Comparison of ENCODE assay signal across 9 mouse cellular contexts in genomic region chr14:67608262-67608661, GRCm38 (mm10).
DNase-seq lines count a peak whose midpoint lies in the region; ATAC-seq and TF ChIP-seq lines count a peak whose summit lies in the region.
"Had no signal": no experiment of that assay in that cellular context is flagged by ENCODE, and none has a peak within 500 bp of the region (broad histone marks: within the 10 kb centered on the region; RNA-seq: fewer than 3 reads in every experiment).

No protein-coding gene starts in this region.

- peaks cover 45% of the 10 kb centered on the region for H3K27me3 ChIP-seq in megakaryocyte, embryonic 14.5 days (replicated peaks)
- H3K27me3 ChIP-seq in hindbrain, embryonic 16.5 days (replicated peaks; ENCODE audit: control insufficient read depth, insufficient read depth, low read length), result 0 out of 2 replicates have a peak, but pooled peaks cover 2% of the 10 kb centered on the region
- no peaks in the 10 kb centered on the region for H3K27me3 ChIP-seq in liver, embryonic 14.5 days (ENCODE audit: control insufficient read depth, insufficient read depth, low read length)

- 23% methylated on average over 20 of the region's 20 CpGs for WGBS in hindbrain, embryonic 16.5 days
- 19% methylated on average over 20 of the region's 20 CpGs for WGBS in liver, embryonic 14.5 days (ENCODE audit: insufficient replicate concordance)

- ATAC-seq in megakaryocyte, adult 5-6 weeks (ENCODE audit: poor library complexity, severe bottlenecking), result no peak
- ATAC-seq in hindbrain, embryonic 16.5 days, result 0 out of 2 replicates have a peak, but pooled peaks have one; percentile 42
- ATAC-seq in liver, embryonic 14.5 days (ENCODE audit: insufficient read depth), result no peak

- no peak overlapping the region for H3K27ac ChIP-seq in hindbrain, embryonic 16.5 days (ENCODE audit: low read depth, low read length)
- no peak overlapping the region for H3K27ac ChIP-seq in liver, embryonic 14.5 days
- H3K27ac ChIP-seq: macrophage had no signal

- H3K4me2 ChIP-seq in hindbrain, embryonic 16.5 days (ENCODE audit: low read length), result peak overlapping the region; percentile 55
- peak overlapping the region; percentile 9; the same call in 1 of the 2 replicates for H3K4me2 ChIP-seq in liver, embryonic 14.5 days (ENCODE audit: low read depth)

- H3K4me3 ChIP-seq in megakaryocyte, embryonic 14.5 days (replicated peaks), result peak overlapping the region; percentile 71
- H3K4me3 ChIP-seq in hindbrain, embryonic 16.5 days (ENCODE audit: low read length), result peak overlapping the region; percentile 25
- H3K4me3 ChIP-seq in liver, embryonic 14.5 days (ENCODE audit: insufficient read depth in 1 of 2, low read depth in 2 of 2, low read length in 2 of 2), result no peak overlapping the region

- TF ChIP-seq EP300 in liver, embryonic 14.5 days (IDR thresholded peaks at IDR 0.05; ENCODE audit: low read depth), result no peak

- H3K36me3 ChIP-seq in megakaryocyte, embryonic 14.5 days (replicated peaks; ENCODE audit: low read length), result no peaks in the 10 kb centered on the region
- no peaks in the 10 kb centered on the region for H3K36me3 ChIP-seq in hindbrain, embryonic 16.5 days (ENCODE audit: control insufficient read depth, insufficient read depth, low read length)
- no peaks in the 10 kb centered on the region for H3K36me3 ChIP-seq in liver, embryonic 14.5 days (replicated peaks; ENCODE audit: control insufficient read depth, insufficient read depth, low read depth)

- no peak for TF ChIP-seq CTCF in liver, embryonic 14.5 days (IDR thresholded peaks at IDR 0.05; ENCODE audit: low read depth)

- DNase-seq in liver, embryonic 14.5 days (ENCODE audit: low read depth in 3 of 3, low spot score in 3 of 3), result peak in 2 of 3 experiments; percentile 3 to 9
- DNase-seq in retina, embryonic 14.5 days (ENCODE audit: low spot score), result peak; percentile 46
- no peak for DNase-seq in layer of hippocampus, postnatal 10 days (ENCODE audit: low spot score in 2 of 2)
- no peak for DNase-seq in adipocyte (ENCODE audit: low spot score)
- no peak for DNase-seq in ovary, adult 18-20 months (ENCODE audit: low spot score)

- peak overlapping the region; percentile 23; the same call in 1 of the 2 replicates for H3K9ac ChIP-seq in hindbrain, embryonic 16.5 days (ENCODE audit: low read depth, low read length)
- H3K9ac ChIP-seq in liver, embryonic 14.5 days (replicated peaks), result no peak overlapping the region

- no peaks in the 10 kb centered on the region for H3K9me3 ChIP-seq in megakaryocyte, embryonic 14.5 days
- H3K9me3 ChIP-seq in hindbrain, embryonic 16.5 days (ENCODE audit: control insufficient read depth, low read length), result no peaks in the 10 kb centered on the region
- H3K9me3 ChIP-seq in liver, embryonic 14.5 days (ENCODE audit: control insufficient read depth, low read length), result no peaks in the 10 kb centered on the region

- H3K4me1 ChIP-seq in megakaryocyte, embryonic 14.5 days, result peaks cover 24% of the 10 kb centered on the region
- H3K4me1 ChIP-seq in hindbrain, embryonic 16.5 days (ENCODE audit: control insufficient read depth, insufficient read depth, low read depth, low read length), result peaks cover 7% of the 10 kb centered on the region
- H3K4me1 ChIP-seq in liver, embryonic 14.5 days (replicated peaks; ENCODE audit: control insufficient read depth in 2 of 2, insufficient read depth in 2 of 2, low read length in 1 of 2), result 0 out of 4 replicates have a peak, but pooled peaks cover 0 to 2% of the 10 kb centered on the region in 2 experiments

Comparison
In these comparisons a context has a peak if more than half of its experiments do, and no peak if none do; other contexts are left out.
1. H3K4me3 ChIP-seq: peak in megakaryocyte, embryonic 14.5 days (single experiment) and hindbrain, embryonic 16.5 days (single experiment); none in liver, embryonic 14.5 days (0 of 2).
2. DNase-seq: peak in liver, embryonic 14.5 days (2 of 3) and retina, embryonic 14.5 days (single experiment); none in layer of hippocampus, postnatal 10 days (0 of 2), adipocyte (single experiment) and ovary, adult 18-20 months (single experiment).